Mouse (Mus musculus): ENCODE results near the gene Kcnt1.

Kcnt1 gene

DNA sequence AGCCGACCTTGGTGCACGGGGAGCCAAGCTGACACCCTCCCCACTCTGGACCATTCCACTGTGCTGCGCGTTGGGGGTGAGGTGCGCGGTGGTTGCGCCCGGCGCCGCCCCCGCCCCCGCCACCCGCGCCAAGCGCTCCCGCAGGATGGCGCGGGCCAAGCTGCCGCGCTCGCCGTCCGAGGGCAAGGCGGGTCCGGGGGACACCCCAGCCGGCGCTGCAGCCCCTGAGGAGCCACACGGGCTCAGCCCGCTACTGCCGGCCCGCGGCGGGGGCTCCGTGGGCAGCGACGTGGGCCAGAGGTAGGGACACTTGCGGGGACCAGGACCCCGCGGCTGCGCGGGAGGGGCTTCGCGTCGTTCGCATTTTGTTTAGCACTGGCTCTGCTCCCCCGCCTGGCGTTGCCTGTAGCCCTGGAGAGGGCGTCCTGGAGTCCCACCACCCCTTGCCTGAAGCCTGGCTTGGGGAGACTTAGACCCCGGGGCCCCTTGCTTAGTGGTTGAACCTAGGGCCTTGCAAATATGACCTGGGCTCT is 14.3 kb downstream of the Kcnt1 start:
- DNase-seq (ENCODE audit: extremely low spot score), result no peak

DNA sequence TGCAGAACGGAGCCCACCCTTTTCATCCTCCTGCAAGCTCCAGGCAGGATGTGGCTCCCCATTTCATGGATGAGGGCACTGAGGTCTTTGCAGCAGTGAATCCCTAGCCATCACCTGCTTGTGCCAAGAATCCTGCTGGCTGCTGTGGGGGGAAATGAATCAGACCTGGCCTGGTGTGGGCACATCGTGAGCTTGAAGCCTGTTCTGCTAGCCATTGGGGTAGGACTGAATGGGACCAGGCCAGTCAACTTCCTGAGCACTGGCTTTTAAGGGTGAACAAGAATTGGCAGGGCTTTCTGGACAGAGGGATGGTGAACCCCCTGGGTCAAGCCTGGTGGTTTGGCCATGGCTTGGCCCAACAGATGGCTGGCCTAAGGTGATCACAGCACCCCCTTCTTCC is 15.0 kb downstream of the Kcnt1 start:
- no peak for DNase-seq (ENCODE audit: extremely low spot score)

DNA sequence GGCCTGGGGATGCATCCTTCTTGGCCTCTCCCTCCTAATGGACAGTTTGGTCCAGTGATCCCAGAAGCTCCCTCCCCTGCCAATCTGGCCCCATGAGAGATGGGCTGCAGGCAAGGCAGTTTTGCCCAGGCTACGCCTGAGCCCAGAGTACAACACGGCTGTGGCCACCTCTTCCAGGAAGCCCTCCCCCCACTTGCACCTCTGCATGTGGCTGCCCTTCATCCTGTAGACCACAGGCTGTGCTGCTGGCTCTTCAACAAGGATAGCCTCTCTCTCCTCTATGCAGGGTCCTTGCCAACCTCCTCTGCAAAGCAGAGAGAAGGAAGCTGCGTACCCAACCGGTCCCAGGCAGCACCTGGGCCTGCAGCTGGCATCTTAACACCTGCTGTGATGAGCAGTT is 15.5 kb downstream of the Kcnt1 start:
- DNase-seq (ENCODE audit: extremely low spot score), result no peak

DNA sequence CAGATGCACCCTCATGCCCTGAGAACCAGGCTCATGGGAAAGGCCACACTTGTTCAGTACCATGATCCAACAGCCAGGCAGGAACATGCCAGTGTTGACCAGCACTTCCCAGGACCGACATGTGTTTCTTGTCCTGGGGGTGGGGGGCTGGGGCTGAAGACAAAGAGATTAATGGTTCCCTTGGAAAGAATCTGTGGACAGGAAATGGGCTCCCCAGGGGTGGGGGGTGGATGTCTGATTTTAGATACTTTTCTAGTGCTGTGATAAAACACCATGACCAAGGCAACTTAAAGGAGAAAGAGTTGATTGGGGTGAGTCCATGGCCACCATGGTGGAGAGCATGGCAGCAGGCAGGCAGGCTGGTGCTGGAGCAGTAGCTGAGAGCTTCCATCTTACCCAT is 18.7 kb downstream of the Kcnt1 start:
- no peak for DNase-seq (ENCODE audit: extremely low spot score)

DNA sequence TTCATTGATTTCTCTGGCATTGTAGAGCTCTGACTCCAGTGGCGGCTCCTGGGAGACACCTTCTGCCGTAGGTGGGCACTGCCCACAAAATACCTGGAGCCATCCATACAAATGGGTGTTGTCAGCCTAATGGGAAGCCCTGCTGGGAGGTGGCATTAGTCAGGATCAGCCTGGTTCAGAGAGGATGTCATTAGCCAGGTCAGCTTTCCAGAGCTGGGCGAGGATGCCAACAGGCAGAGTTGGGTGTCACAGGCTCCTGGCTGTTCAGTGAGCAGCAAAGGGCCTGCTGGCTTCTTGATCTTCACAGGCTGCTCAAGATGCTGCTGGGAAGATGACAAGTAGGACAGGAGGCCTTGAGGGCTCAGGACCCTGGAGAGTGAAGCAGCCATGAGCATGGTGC is 21.2 kb downstream of the Kcnt1 start:
- DNase-seq (ENCODE audit: extremely low spot score), result no peak

DNA sequence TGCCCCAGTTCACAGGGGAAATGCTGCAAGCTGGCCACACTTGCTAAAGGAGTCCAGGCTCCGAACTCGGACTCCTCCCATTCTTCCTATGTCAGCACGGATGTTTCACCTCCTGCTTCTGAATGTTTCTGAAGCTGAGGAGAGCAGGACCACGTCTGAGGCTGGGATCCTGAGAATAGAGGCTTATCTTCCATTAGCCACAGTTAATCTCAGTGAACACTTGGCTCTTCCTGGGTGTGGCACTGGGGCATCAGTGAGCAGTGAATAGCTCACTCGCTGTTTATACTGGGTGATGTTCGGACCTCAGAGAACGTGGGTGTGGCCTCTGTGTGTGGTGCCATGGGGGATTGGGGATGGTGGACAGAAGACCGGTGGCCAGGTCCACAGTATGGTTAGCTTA is 23.7 kb downstream of the Kcnt1 start:
- DNase-seq (ENCODE audit: extremely low spot score), result no peak

DNA sequence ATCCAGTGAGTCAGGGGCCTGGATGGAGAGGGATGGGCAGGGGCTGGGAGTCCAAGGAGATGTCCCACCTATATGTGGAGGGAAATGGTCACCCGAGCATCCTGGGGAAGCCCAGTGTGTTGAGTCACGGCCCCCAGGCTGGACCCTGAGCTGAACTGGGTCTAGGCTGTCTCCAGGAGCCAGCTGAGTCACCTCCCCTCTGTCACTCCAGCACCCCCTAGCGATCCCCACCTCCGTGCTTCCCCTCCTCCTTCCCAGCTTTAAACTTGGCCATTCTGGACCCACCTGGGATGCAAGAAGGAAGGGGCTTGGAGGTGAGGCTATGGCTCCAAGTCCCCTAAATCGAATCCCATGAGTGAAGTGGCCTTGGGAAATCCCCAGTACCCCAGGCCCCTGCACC is 24.6 kb downstream of the Kcnt1 start:
- DNase-seq (ENCODE audit: extremely low spot score), result no peak

DNA sequence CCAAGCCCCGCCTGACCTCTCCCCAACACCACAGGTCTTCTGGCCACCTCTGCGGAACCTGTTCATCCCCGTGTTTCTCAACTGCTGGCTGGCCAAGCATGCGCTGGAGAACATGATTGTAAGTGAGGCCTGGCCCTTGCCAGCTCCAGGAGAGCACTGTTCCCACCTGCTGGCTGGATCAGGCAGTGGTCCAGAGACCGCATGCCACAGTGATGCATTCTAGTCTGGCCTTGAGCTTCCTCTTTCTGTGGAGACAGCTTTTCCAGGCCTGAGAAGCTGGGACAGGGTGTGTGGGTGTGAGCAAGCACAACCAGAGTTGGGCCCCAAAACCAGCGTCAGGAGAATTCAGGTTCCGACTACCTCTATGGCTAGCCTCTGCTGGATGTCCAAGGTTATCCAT is 28.9 kb downstream of the Kcnt1 start:
- no peak for DNase-seq (ENCODE audit: extremely low spot score)

DNA sequence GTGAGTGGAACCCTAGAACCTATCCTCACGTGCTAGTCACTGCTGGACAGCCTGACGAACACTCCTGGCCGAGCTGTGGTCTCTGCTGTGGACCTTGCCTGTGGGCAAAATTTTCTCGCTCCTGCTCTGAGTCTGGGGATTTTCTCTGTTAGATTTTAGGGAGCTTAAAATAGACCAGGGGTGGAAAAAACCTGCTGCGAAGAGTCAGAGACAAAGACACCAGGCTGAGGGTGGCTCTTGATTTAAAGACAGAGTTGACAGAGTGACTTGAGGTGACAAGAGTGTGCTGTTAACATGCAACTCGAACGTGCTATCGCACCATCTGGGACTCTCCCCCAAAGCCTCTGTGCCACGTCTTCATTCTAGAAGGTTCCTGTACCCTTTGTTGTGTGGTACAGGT is 35.4 kb downstream of the Kcnt1 start:
- DNase-seq (ENCODE audit: extremely low spot score), result no peak

DNA sequence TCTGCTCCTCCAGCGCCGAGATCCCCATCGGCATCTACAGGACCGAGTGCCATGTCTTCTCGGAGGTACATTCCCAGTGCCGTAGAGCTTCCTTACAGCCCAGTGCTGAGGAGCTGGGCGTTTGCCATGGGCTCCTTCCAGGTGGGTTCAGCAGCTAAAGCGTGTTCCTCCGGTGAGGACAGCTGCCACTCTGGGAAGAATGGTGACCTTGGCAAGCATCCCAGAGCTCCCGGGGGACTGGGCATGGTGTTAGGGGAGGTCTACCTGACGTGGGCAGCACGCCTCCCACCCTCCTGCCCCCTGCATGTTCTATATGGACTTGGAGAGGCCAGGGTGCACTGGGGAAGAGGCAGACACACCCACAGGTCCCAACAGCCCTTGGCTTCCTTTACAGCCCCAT is 46.3 kb downstream of the Kcnt1 start:
- no peak for DNase-seq (ENCODE audit: extremely low spot score)

DNA sequence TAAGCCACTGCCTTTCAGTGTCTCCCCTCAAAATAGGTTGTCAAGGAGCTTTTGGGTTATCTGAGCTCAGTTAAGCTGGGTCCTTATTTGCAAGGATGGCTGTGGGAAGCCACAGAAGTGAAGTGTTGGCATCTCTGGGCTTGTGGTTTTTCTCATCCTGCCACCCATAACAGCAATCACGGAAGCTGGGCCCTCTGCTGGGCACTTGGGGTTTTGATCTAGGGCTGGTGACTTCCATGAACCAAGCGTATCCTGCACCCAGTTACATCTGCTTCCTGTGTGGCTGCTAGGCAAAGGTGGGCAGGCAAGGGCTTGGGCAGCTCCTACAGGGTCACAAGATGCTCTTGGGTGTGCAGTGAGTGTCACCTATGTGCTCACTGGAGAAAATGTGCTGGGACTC is 49.7 kb downstream of the Kcnt1 start:
- no peak for DNase-seq (ENCODE audit: extremely low spot score)

DNA sequence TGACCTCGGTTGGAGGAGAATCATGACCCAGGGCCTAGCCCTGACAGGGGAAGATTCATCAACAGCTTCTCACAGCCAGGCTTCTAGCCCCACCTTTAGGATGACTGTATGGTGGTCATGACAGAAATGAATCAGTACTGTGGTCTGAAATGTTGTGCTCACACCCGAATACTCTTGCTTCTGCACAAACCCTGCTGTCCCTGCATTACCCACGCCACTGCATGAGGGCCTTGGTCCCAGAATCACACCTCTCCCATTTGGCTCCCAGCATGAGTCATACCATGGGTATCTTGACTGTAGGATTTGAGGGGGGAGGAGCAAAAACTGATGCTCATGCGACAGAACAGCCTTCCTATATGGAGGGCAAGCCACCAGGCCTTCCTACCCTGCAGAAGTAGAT is 50.7 kb downstream of the Kcnt1 start:
- DNase-seq (ENCODE audit: extremely low spot score), result no peak

DNA sequence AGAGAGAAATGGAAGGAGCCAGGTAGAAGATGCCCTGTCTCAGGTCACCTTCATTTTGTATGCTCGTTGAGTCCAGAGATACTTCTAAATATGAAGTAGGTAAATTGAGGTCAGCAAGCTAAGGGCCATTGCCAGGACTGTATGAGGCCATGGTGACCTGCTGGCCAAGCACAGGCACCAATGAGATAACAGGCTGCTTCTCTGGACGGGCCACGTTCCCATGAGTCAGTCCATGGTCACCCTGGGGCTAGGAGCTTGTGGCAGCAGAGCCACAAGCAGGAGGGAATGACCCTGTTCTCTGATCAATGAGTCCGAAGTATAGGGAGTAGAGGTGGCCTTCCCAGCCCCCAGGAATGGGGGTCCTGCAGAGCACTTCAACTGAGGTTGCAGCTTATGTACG is 51.3 kb downstream of the Kcnt1 start:
- DNase-seq (ENCODE audit: extremely low spot score), result no peak

DNA sequence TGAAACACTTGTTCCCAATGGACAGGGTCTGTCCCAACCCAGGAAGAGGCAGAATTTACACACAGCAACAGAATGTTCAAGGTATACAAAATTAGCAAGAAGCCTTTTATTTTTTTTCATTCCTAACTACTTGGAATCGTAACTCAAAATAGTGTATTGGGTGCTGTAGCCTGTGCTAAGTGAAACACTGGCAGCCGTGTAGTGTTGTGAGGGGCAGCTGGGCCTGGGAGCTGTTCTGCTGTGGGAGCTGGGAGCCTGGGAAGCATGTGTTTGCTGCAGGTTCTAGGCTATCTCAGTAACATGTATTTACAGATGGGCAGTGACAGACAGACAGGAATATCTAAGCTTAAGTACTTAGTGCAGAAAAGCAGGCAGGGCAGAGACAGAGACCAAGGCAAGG is 54.9 kb downstream of the Kcnt1 start:
- no peak for DNase-seq (ENCODE audit: extremely low spot score)

DNA sequence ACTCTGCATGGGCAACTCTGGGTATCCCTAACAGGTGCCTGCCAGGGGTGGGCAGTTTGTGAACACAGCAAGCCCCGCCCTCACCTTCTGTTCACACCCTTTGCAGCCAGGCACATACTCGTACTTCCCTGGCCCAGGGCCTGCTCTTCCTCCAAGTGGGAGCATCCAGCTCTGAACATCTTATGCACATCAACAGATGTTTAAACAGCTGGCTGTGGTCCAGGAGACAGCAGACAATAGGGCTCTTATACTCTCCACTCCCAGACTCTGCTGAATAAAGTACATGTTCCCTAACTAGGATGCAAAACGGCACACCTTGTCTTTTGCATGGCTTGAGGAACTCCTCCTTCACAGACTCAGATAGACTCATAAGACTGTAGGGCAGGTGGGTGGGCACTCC is 56.4 kb downstream of the Kcnt1 start:
- no peak for DNase-seq (ENCODE audit: extremely low spot score)

DNA sequence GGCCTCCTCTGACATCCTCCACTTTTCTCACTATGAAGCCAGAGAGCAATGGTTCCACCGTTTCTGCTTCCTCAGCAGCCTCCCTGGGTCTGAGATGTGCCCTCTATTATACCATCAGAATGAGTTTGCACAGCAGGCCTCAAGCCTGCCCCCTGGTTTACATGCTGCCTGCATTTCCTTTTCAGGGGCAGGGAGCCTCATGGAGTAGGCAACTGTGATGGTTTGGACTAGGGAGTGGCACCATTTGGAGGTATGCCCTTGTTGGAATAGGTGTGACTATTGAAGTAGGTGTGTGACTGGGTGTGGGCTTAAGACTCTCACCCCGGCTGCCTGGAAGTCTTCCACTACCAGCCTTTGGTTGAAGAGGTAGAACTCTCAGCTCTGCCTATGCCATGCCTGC is 60.3 kb downstream of the Kcnt1 start:
- DNase-seq (ENCODE audit: extremely low spot score), result no peak

DNA sequence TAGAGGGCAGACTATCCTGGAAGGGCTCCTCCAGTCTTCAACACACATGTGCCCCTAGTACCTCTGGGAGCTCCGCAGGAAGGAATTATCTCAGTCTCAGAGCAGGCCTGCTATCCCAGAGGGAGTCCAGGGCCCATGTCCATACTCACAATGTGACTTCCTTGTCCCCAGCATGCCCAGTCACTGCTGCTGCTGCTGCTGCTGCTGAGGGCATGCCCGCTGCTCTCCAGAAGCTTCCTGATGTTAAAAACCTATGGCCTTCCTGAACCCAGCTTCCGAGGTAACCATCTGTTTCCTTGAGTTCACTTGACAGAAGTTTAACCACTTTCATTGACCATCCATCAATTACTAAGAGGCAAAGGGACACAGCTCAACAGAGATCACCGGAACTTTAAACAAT is 61.4 kb downstream of the Kcnt1 start:
- no peak for DNase-seq (ENCODE audit: extremely low spot score)

DNA sequence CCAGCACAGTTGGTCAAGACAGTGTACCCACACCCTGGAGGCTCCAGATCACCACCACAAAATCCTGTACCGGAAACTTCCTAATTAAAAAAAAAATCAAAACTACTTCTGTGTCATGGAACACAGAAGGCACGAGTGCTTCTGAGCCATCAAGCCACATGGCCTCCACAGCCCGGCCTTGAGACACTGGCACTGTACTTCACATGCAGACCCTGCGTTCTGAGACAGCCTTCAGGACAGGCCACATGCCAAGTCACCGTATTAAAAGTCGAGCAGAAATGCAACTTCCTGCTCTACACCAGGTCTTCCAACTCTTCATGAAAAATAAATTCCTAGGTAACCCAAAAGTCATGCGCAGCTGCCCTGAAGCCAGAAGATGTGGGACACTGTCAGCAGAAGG is 64.3 kb downstream of the Kcnt1 start:
- DNase-seq (ENCODE audit: extremely low spot score), result no peak

DNA sequence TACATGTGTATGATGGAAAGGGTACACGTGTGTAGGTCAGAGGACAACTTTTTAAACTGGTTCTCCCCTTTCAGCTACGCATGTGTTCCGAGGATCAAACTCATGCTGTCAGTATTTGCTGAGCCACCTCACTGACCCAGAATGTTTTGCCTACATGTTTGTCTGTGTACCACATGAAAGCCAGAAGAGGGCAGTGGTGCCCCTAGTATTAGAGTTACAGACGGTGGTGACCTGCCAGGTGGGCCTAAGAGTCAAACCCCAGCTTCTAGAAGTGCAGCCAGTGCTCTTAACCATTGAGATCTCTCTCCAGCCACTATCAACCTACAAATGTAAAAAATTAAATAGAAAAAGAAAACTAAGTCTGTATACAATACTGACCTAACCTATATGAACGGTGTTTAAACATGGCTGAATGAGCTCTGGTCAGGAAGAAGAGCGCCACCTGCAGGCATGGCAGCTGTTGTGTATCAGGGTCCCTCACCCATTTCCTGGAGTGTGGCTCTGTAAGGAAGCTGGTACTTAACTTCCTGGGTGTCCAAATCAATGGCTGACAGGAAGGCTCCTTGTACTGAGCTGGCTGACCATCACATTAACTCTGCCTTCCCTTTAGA is 67.8 kb downstream of the Kcnt1 start:
- DNase-seq (ENCODE audit: extremely low spot score), result peak; percentile 31

DNA sequence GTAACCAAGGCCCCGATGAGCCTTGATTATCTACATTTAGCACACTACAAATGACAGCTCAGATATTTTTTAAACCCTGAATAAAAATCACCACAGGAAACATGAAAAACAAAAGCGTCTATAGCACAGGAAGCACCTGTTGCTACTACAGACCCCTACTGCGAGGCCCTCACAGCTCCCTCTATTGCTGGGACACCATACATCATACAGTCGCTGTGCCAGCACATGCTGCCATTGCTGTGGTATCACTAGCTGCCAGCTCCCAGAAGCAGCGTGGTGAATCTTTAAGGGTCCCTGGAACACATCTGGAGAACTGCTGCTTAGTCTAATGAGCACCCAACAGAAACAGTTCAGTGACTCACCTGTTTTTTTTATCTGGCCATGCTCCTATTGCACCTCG is 77.0 kb downstream of the Kcnt1 start:
- no peak for DNase-seq (ENCODE audit: extremely low spot score)

DNA sequence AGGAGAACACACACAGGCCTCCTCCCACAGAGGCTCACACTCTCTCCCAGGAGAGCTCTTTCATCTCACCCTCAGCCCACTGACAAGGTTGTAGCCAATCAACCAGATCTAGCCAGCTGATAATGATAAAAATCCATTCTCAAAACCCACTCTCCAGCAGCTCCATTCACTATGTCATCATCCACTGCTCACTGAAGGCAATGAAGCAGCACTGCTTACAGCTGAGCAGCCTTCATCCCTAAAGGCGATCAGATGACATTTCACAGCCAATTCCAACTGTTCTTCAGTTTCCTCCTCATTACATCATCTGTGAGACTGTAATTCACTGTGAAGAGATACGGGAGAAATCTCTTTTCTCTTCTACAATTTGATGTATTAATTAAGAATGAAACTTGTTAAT is 80.3 kb downstream of the Kcnt1 start:
- DNase-seq (ENCODE audit: extremely low spot score), result no peak

DNA sequence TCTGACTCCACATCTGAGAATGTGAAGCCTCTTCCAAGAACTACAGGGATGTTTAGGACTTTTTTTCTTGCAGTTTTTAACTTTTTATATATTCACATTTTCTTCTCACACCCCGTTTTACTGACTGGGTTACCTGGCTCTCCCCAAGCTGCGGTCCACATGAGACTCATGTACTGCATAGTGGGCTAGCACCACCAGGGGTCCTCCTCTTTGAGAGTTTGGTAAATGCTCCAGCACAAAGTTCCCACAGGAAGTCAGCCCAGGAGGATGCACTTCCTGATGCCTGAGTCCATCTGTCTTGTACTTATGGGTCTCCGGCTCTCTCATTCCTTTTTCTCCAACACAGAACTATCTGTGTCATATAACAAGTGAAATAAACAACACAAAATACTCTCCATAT is 84.4 kb downstream of the Kcnt1 start:
- no peak for DNase-seq (ENCODE audit: extremely low spot score)

DNA sequence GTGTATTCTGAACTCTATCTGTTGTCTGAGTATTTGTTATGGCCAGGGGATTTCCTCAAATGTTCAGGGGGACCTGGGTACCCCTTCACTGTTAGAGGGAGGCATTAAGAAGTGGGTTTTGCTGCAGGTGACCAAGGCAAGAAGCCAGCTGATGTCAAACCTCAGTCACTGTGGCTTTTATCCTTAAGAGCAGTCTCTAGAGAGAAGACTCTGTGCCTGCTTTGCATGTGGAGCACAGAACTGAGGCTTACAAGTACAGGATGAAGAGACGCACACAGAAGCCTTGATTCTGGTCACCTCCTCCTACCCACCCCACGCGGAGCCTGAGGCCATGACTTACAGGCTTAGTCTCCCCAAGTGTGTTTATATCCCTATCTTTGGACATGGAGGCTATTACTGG is 85.8 kb downstream of the Kcnt1 start:
- DNase-seq (ENCODE audit: extremely low spot score), result no peak
